Mouse (Mus musculus) CH12.LX (cell line): ENCODE data around the gene Pdcd4.

Source experiments
- CTCF ChIP-seq, 2 experiments: IDR thresholded peaks in 1 of 2; conservative IDR thresholded peaks in 1 of 2; 2 replicates each; pipeline ENCODE4 v1.5.1; 2011 to 2012; ENCODE audit warnings: low read depth in 2 of 2, low read length in 2 of 2, improper control_type of control experiment in 1 of 2, inconsistent platforms in 1 of 2, mild to moderate bottlenecking in 1 of 2, moderate library complexity in 1 of 2
- EP300 ChIP-seq: IDR thresholded peaks from 2 replicates; pipeline ENCODE4 v1.6.1; 2011; ENCODE audit warnings: low read length, improper control_type of control experiment
- ETS1 ChIP-seq: conservative IDR thresholded peaks from 2 replicates; pipeline ENCODE4 v1.6.1; 2012; ENCODE audit warnings: low read depth, mild to moderate bottlenecking, inconsistent platforms, low read length, improper control_type of control experiment, moderate library complexity
- KAT2A ChIP-seq: IDR thresholded peaks from 2 replicates; pipeline ENCODE4 v1.6.1; 2012; ENCODE audit warnings: low read length, improper control_type of control experiment, inconsistent platforms; ENCODE audit not compliant: insufficient replicate concordance
- ZNF384 ChIP-seq: IDR thresholded peaks from 2 replicates; pipeline ENCODE4 v1.6.1; 2012; ENCODE audit warnings: low read depth, low read length, improper control_type of control experiment, inconsistent platforms

DNA sequence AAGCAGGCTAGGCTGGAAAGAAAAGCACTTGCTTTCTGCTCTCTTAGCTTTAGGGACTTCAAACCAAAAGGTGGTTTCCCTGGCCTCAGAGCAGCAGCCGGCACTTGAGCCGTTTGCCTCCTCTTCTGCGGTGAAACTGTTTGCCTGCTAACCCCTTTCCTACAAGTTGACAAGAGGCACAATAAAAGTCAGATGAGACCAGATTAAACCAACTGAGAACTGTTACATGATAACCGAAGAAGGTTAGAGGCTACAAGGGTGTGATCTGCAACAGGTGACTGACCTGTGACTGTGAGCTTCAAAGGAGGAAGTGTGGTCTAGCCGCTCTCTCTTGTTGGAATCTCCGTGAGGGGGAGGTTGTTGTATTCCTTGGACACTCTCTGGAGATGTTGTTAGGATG lies 20.5 kb upstream of the Pdcd4 start:
- no peak for TF ChIP-seq ETS1
- TF ChIP-seq ZNF384, result no peak
- TF ChIP-seq CTCF (conservative IDR thresholded peaks at IDR 0.05 in 1 of 2, IDR thresholded peaks at IDR 0.05 in 1 of 2; ENCODE audit: low read depth in 2 of 2, low read length in 2 of 2), result no peak
- no peak for TF ChIP-seq KAT2A
- TF ChIP-seq EP300, result no peak; the same call in 1 of the 2 replicates
